Mouse (Mus musculus) kidney, embryonic 16.5 days (tissue): ENCODE data around the gene Vac14. TPM values are rescaled to one million over a fixed set of nuclear protein-coding genes. Genes with fewer than 3 reads are reported as not detected.

Experiments used
- ATAC-seq: fragments of 200-750 bp; cut with Nextera tagmentation; 2 replicates; pipeline ENCODE4 v1.8.0; 2017; ENCODE audit warnings: moderate TSS enrichment; ENCODE audit not compliant: low FRiP score, low TSS enrichment
- H3K27ac ChIP-seq: fragments of 300-500 bp; sonication (generic); 2 replicates; pipeline ENCODE4 v1.5.1; 2014; ENCODE audit warnings: low read length
- H3K27me3 ChIP-seq: fragments of 300-500 bp; sonication (generic); 2 replicates; pipeline ENCODE4 v1.6.1; 2014; ENCODE audit warnings: low read length, control low read depth, mixed read lengths; ENCODE audit not compliant: insufficient read depth
- H3K36me3 ChIP-seq: fragments of 300-500 bp; sonication (generic); 2 replicates; pipeline ENCODE4 v1.6.1; 2014; ENCODE audit warnings: low read length, control low read depth, mixed read lengths; ENCODE audit not compliant: insufficient read depth
- H3K4me1 ChIP-seq: fragments of 300-500 bp; sonication (generic); 2 replicates; pipeline ENCODE4 v1.6.1; 2014; ENCODE audit warnings: low read length, control low read depth, mixed read lengths; ENCODE audit not compliant: insufficient read depth
- H3K4me2 ChIP-seq: fragments of 300-500 bp; sonication (generic); replicated peaks from 2 replicates; pipeline ENCODE4 v1.6.1; 2014; ENCODE audit warnings: low read depth, low read length
- H3K4me3 ChIP-seq: fragments of 300-500 bp; sonication (generic); 2 replicates; pipeline ENCODE4 v1.5.1; 2014; ENCODE audit warnings: mild to moderate bottlenecking, low read length
- H3K9ac ChIP-seq: fragments of 300-500 bp; sonication (generic); replicated peaks from 2 replicates; pipeline ENCODE4 v1.6.1; 2014; ENCODE audit warnings: low read length
- H3K9me3 ChIP-seq: fragments of 300-500 bp; sonication (generic); 2 replicates; pipeline ENCODE4 v1.6.1; 2016; ENCODE audit warnings: low read length, control low read depth
- WGBS: fragments of 180-500 bp; shearing (Covaris S2); extraction: QIAGEN DNeasy Blood & Tissue Kit; methylation state at CpG from one replicate; pipeline ENCODE4 v1.1.7; 2014; 5-methylcytosine and 5-hydroxymethylcytosine counted together
- polyA plus RNA-seq: library from polyadenylated mRNA; unstranded; fragments of >200 nt; fragmentation: Nextera tagmentation; extraction: Ambion mirVana; gene quantifications from 2 replicates; pipeline ENCODE4 v1.2.1, GENCODE M21; 2015

The Vac14 gene
- polyA plus RNA-seq, 1 experiment from 2014 or later: 21.7 TPM

- WGBS: 86% methylated on average over 8 of the region's 8 CpGs
- no peak for ATAC-seq
- no peaks in the 10 kb centered on the region for H3K4me1 ChIP-seq
- no peak overlapping the region for H3K9ac ChIP-seq
- H3K9me3 ChIP-seq: no peaks in the 10 kb centered on the region
- H3K4me2 ChIP-seq: no peak overlapping the region
- H3K4me3 ChIP-seq: no peak overlapping the region
- H3K27ac ChIP-seq: no peak overlapping the region
- no peaks in the 10 kb centered on the region for H3K27me3 ChIP-seq
- peaks cover 89% of the 10 kb centered on the region for H3K36me3 ChIP-seq
Measured at GRCm38 (mm10) chr8:110733036-110733435, 114.7 kb downstream of the Vac14 start.

GRCm38 (mm10) chr8:110738591-110739195, 120.3 kb downstream of the Vac14 start:
- Histone ChIP-seq H3K27me3 (no peaks in the 10 kb centered on the region), H3K4me2 (no peak overlapping the region), H3K36me3 (peaks cover 58% of the 10 kb centered on the region), H3K9me3 (no peaks in the 10 kb centered on the region), H3K4me1 (no peaks in the 10 kb centered on the region), H3K4me3 (no peak overlapping the region), H3K9ac (no peak overlapping the region), H3K27ac (no peak overlapping the region)
- 92% methylated on average over 35 of the region's 35 CpGs for WGBS
- no peak for ATAC-seq

DNA sequence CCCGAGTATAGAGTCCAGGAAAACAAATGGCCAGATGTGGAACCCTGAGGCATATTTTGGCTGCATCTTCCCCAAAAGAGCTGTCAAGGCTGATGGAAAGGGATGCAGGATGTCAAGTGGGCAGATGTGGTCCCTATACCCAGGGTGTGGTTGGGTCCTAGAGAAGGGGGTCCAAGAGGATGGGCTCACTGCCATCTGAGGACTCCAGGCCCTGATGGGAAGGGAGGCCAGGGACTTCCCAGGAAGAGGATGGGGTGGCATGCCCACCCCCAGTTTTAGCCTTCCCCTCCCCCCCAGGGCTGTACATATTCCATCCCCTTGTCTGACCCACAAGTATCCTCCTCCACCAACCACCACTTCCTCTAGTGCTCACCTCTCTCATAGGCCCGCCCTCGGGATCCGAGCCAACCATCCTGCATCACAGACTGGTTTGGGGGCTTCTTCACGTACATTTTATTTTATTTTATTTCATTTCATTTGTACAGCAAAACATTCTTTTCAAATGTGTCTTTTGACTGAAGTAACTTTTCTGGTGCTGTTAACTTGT, 122.3 kb downstream of the Vac14 start:
- WGBS: 90% methylated on average over 5 of the region's 5 CpGs
- Histone ChIP-seq H3K36me3 (peaks cover 45% of the 10 kb centered on the region), H3K27ac (no peak overlapping the region), H3K4me1 (no peaks in the 10 kb centered on the region), H3K4me3 (no peak overlapping the region), H3K4me2 (no peak overlapping the region), H3K9ac (no peak overlapping the region), H3K27me3 (no peaks in the 10 kb centered on the region), H3K9me3 (no peaks in the 10 kb centered on the region)
- no peak for ATAC-seq

- H3K4me2 ChIP-seq: no peak overlapping the region
Measured at GRCm38 (mm10) chr8:110741816-110742451, 123.5 kb downstream of the Vac14 start.

GRCm38 (mm10) chr8:110742452-110742818, 124.0 kb downstream of the Vac14 start:
- Histone ChIP-seq H3K9me3 (no peaks in the 10 kb centered on the region), H3K4me3 (no peak overlapping the region), H3K36me3 (peaks cover 28% of the 10 kb centered on the region), H3K4me1 (no peaks in the 10 kb centered on the region), H3K27ac (no peak overlapping the region), H3K4me2 (no peak overlapping the region), H3K27me3 (no peaks in the 10 kb centered on the region), H3K9ac (no peak overlapping the region)
- 94% methylated on average over 5 of the region's 5 CpGs for WGBS
- ATAC-seq: no peak

More at GRCm38 (mm10) chr8:110741816-110742451, 123.5 kb downstream of the Vac14 start:
- H3K9ac ChIP-seq: no peak overlapping the region
- peaks cover 33% of the 10 kb centered on the region for H3K36me3 ChIP-seq
- H3K9me3 ChIP-seq: no peaks in the 10 kb centered on the region
- 81% methylated on average over 15 of the region's 15 CpGs for WGBS
- no peaks in the 10 kb centered on the region for H3K27me3 ChIP-seq
- H3K27ac ChIP-seq: no peak overlapping the region
- H3K4me1 ChIP-seq: no peaks in the 10 kb centered on the region
- ATAC-seq: no peak
- no peak overlapping the region for H3K4me3 ChIP-seq

DNA sequence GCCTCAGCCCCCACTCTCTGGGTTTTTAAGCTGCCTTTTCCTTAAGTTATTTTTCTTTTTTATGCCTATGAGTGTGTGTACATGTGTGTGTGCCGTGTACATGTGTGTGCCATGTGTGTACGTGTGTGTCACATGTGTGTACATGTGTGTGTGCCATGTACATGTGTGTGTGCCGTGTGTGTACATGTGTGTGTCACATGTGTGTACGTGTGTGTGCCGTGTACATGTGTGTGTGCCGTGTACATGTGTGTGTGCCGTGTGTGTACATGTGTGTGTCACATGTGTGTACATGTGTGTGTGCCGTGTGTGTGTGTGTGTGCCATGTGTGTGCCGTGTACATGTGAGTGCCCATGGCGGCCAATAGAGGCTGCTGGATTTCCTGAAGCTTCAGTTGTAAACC, 126.8 kb downstream of the Vac14 start:
- no peaks in the 10 kb centered on the region for H3K9me3 ChIP-seq
- no peak overlapping the region for H3K4me3 ChIP-seq
- peaks cover 2% of the 10 kb centered on the region; the same call in 1 of the 2 replicates for H3K4me1 ChIP-seq
- H3K36me3 ChIP-seq: peaks cover 2% of the 10 kb centered on the region
- H3K4me2 ChIP-seq: no peak overlapping the region
- H3K27ac ChIP-seq: no peak overlapping the region
- no peak overlapping the region for H3K9ac ChIP-seq
- H3K27me3 ChIP-seq: no peaks in the 10 kb centered on the region
- ATAC-seq: no peak
- 94% methylated on average over 10 of the region's 10 CpGs for WGBS

GRCm38 (mm10) chr8:110746661-110747060, 128.3 kb downstream of the Vac14 start:
- ATAC-seq: no peak

DNA sequence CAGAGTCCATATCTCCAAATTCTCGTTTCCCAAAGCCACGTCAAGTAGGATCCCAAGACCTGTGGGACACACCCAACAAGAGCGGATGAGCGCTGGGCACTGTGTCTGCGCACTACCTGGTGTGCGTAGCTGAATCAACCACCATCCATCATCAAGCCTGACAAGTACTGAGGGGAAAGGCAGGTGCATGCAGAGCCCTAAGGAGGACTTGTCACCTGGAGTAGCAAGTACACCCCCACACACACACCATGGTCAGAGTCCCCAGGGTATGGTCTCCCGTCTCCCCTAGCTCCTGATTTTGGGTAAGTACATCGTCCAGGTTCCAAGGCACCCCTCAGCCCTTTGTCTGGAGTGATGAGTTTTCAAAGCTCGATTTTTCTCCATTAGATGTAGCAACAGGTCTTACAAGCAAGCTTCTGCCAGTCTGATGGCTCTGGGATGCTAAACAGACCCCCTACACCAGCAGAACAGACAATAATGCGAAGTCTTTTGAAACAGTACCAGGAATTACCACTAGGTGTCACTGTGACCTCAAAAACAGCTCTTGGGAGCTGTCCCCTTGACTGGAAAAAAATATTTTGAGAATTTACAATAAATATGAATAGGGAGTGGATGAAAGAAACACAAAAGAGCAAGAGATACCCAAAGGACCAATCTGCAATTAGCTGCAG, 131.2 kb downstream of the Vac14 start:
- H3K27ac ChIP-seq: no peak overlapping the region
- H3K4me3 ChIP-seq: no peak overlapping the region
- H3K4me1 ChIP-seq: peaks cover 9% of the 10 kb centered on the region
- H3K27me3 ChIP-seq: no peaks in the 10 kb centered on the region
- H3K4me2 ChIP-seq: no peak overlapping the region
- no peak; the same call in none of the 2 replicates for ATAC-seq
- WGBS: 57% methylated on average over 10 of the region's 10 CpGs
- H3K9ac ChIP-seq: no peak overlapping the region
- H3K36me3 ChIP-seq: no peaks in the 10 kb centered on the region
- no peaks in the 10 kb centered on the region for H3K9me3 ChIP-seq

More at GRCm38 (mm10) chr8:110746661-110747060, 128.3 kb downstream of the Vac14 start:
- Histone ChIP-seq H3K9me3 (no peaks in the 10 kb centered on the region), H3K4me2 (no peak overlapping the region), H3K4me3 (no peak overlapping the region), H3K9ac (no peak overlapping the region), H3K27me3 (no peaks in the 10 kb centered on the region), H3K27ac (no peak overlapping the region), H3K36me3 (no peaks in the 10 kb centered on the region), H3K4me1 (peaks cover 7% of the 10 kb centered on the region; the same call in 1 of the 2 replicates)
- WGBS: 19% methylated on average over 9 of the region's 9 CpGs

- H3K36me3 ChIP-seq: no peaks in the 10 kb centered on the region
- H3K27me3 ChIP-seq: no peaks in the 10 kb centered on the region
- H3K4me1 ChIP-seq: peaks cover 16% of the 10 kb centered on the region
- H3K4me2 ChIP-seq: no peak overlapping the region
- no peak overlapping the region for H3K4me3 ChIP-seq
- no peaks in the 10 kb centered on the region for H3K9me3 ChIP-seq
- H3K27ac ChIP-seq: no peak overlapping the region
- ATAC-seq: no peak
- no peak overlapping the region for H3K9ac ChIP-seq
- WGBS: 29% methylated on average over 13 of the region's 13 CpGs
Measured at GRCm38 (mm10) chr8:110750269-110750668, 131.9 kb downstream of the Vac14 start.

- WGBS: 69% methylated on average over 5 of the region's 5 CpGs
Measured at GRCm38 (mm10) chr8:110751490-110751889, 133.1 kb downstream of the Vac14 start.

More at GRCm38 (mm10) chr8:110751490-110751889, 133.1 kb downstream of the Vac14 start:
- no peaks in the 10 kb centered on the region for H3K9me3 ChIP-seq
- H3K4me1 ChIP-seq: peaks cover 17% of the 10 kb centered on the region
- no peak for ATAC-seq
- no peak overlapping the region for H3K4me2 ChIP-seq
- H3K9ac ChIP-seq: no peak overlapping the region
- no peaks in the 10 kb centered on the region for H3K36me3 ChIP-seq
- no peak overlapping the region for H3K4me3 ChIP-seq
- H3K27me3 ChIP-seq: no peaks in the 10 kb centered on the region
- no peak overlapping the region for H3K27ac ChIP-seq
